Mouse (Mus musculus) heart, postnatal 14 days (tissue): Measurements from ENCODE around the gene Selenon. TPM values are rescaled to one million over a fixed set of nuclear protein-coding genes. Genes with fewer than 3 reads are reported as not detected.

Source experiments
- DNase-seq, 2 experiments: peaks; one replicate each; pipeline ENCODE4 v3.0.0; 2021 to 2022
- intact Hi-C: fragments of 180-260 bp; cut with DNase I; formaldehyde crosslinking; loops from one replicate; pipeline ENCODE4 v1.15.1; 2025
- microRNA-seq, 2 experiments: library from miRNA; unstranded; fragments of <30 nt; microRNA quantifications; one replicate each; pipeline ENCODE4 v1.2.0; 2021 to 2022
- total RNA-seq, 2 experiments: library from RNA; stranded (reverse); gene quantifications; 2 replicates each; pipeline ENCODE4 v1.2.3; 2021

Selenon gene
- total RNA-seq, 2 experiments from 2014 or later: 26.1 to 27.9 TPM

DNA sequence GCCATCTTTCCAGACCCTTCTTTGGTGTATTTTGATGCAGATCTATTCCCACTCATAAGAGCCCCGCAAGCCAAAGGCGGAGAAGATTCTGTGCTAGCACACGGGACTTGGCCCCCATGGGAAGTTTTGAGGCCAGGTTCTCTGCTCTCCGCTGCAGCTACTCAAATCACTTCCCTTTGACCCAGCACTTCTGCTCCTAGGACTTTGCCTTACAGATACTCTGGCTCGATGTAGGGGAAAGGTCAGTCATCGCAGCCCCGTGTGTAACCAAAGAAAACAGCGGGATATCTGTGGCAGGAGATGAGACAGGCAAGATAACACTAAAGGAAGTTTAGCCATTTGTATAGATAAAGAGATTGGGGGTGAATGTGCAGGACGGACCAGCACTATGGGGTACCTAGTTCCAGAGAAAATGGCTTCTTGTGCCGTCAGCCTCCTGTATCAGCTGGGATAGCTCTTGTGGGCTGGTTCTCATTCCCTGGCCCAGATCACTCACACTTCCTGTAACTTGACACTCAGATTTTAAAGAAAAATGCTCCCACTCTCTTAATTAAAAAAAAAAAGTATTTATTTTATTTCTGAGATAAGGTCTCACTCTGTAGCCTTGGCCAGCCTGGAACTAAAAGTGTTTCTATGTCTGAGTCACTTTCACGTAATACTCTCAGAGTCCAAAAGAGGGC, 61.8 kb downstream of the Selenon start:
- intact Hi-C loops: no loop called here
- DNase-seq: no peak

- DNase-seq: no peak
- intact Hi-C loops: no loop called here
Observed at GRCm38 (mm10) chr4:134488211-134488610, 63.8 kb downstream of the Selenon start.

Small RNA genes lying within 50 kb of the gene (microRNA-seq; reads per million reads assigned to microRNA genes)
- gene Mir6403: 0 reads per million in 2 experiments

Other genes starting within 250 kb of the Selenon start
- 100 to 1,000 TPM; 193 to 217 TPM for gene Trim63, start 237.0 kb downstream of the Selenon start, total RNA-seq
- under 1 TPM; 0.68 to 0.96 TPM for gene Slc30a2, start 209.0 kb downstream of the Selenon start, total RNA-seq
- gene Extl1, start 168.3 kb downstream of the Selenon start, total RNA-seq: 10 to 100 TPM; 11.4 to 12.0 TPM
- 1 to 10 TPM; 7.5 to 8.6 TPM for gene Pafah2, start 155.8 kb downstream of the Selenon start, total RNA-seq
- 10 to 100 TPM; 50.0 to 79.2 TPM for gene Stmn1, start 83.8 kb downstream of the Selenon start, total RNA-seq
- gene Paqr7, start 55.5 kb downstream of the Selenon start, total RNA-seq: 10 to 100 TPM; 15.5 to 19.6 TPM
- gene Aunip, start 41.2 kb downstream of the Selenon start, total RNA-seq: under 1 TPM in 1 of 2 experiments, not detected in 1; 0.68 TPM
- gene Mtfr1l, start 16.8 kb downstream of the Selenon start, total RNA-seq: 100 to 1,000 TPM; 162 to 167 TPM
- 10 to 100 TPM; 25.1 to 25.8 TPM for gene Man1c1, start 152.1 kb upstream of the Selenon start, total RNA-seq
- gene Ldlrap1, start 215.9 kb upstream of the Selenon start, total RNA-seq: 10 to 100 TPM; 18.3 to 18.6 TPM